Mouse (Mus musculus): Measurements from ENCODE around the gene Jph2.
"Not testable (repeated sequence)": the region's sequence is repeated elsewhere in the genome, so short reads cannot be mapped to it uniquely, and the experiment has no call there.

Gene Jph2

DNA sequence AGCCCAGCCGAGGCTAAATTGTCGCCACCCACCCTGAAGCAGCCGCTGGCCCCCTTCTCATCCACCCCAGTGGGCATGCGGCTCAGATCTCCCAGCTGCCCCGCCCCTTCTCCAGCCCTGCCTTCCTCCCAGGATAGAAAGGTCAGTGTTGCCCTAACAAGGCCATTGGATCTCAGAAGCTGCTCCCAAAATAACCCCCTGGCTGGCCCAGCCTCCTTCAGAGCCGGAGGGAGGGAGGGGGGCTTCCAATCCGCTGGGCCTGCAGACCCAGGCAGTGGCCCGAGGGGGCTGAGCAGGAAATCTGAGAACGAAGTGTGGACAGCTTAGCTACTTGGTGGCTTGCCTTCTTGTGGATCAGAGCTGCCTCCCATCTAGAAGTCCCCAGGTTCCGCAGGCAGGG is at the start of gene Jph2:
Jph2 (minus strand) TSS at position 89 of the 400 bp plus-strand sequence.
- no peak for DNase-seq

DNA sequence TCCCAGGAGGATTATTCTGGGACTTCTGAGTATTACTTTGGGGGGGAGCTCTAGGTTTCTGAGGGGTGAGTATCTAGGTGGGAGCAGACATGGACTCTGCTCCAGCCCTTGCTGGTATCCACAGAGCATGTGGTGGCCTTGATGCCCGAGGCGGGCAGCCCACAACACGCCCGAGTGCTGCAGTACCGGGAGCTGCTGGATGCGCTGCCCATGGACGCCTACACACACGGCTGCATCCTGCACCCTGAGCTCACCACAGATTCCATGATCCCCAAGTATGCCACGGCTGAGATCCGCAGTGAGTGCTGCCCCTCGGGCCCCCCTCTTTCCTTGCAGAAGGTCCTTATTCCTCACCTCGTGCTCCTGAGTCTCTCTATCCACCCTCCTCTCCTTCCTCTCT is 49.6 kb upstream of the Jph2 start:
- DNase-seq: no peak

DNA sequence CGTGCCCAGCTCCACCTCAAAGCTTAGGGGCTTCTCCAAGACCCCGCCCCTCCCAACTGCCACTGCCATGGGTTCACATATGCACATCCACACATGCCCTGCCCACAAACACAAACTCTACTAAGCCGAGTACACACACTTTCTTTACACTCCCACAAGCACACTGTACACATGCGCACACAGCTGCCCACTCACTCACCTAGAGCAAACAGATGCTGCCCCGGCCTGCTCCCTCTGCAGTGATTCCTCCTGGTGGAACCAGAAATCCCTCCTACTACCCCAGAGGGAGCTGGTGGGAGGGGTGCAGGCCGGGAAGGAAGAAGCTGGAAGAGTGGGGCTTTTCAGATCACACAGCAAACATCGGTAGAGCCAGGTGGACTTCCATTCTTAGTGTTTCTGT is 46.2 kb upstream of the Jph2 start:
- no peak for DNase-seq

DNA sequence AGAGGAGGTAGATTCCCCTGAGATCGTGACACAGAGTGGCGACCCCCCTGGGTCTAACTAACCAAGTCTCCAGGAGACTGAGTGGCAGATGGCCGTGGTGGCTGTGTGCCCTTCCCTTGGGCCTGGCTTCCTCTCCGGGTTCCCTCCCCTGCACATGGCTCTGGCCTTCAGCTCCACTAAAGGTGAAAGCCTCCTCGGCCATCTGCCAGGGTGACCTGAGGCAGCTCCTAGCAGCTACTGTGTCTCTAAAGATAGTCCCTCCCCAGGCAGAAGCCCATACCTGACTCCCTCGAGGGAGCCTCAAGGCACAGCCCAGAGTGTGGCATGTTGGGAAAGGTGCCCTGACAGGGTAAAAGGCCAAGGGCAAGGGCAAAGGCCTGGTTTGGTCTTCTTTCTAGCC is 45.8 kb upstream of the Jph2 start:
- DNase-seq: no peak

DNA sequence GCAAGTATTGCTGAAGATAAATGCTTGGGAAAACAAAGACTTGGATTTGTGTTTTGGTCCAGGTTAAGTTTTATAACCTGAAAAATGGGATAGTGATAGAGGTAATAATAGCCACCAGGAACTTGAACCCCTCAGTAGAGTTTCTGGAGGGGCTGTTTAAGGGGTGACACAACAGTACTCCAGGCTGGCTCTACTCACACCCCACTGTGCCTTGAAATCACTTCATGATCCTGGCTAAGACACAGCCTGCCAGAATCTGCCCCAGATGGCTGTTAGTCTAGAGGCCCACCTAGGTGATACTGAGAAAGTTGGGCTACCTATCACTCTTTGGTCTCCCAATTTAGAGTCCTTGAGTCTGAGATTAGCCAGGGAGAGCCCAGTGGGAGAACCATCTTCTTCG is 41.7 kb upstream of the Jph2 start:
- DNase-seq: no peak

DNA sequence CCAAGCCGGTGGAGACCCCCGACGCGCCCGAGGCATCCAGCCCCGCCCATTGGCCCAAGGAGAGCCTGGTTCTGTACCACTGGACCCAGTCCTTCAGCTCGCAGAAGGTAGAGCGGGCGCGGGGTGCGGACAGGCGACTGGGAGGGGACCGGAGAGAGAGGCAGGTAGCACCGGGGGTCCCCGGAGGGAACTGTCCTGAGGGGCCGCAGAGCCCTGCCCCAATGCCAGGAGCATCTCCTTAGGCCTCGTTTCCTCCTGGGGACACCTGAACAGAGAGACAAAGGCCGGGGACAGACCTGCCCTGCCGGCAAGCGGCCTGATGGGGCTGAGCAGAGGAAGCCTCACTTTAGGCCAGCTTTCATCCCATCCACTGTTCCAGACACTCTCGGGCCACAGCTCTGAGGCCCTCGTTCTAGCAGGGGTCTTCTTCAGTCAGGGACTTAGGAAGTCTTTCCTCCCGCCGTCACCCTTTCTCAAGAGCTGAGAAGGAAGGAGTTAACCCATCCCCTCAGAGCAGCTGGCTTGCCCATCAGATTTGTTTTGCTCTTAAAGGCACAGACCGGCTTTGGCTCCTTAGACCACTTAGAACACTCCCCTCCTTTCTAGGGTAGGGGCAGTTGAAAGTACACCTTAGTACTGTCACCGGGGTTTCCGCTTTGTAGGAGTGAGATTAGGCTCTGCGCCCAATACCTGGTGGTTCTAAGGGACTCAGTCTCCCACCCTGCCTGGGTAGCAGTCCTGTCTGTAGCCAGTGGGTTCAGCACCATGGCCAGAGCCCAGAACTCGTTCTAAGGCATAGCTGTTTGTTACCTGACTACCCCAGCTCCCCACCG is 41.0 kb upstream of the Jph2 start:
- no peak for DNase-seq

DNA sequence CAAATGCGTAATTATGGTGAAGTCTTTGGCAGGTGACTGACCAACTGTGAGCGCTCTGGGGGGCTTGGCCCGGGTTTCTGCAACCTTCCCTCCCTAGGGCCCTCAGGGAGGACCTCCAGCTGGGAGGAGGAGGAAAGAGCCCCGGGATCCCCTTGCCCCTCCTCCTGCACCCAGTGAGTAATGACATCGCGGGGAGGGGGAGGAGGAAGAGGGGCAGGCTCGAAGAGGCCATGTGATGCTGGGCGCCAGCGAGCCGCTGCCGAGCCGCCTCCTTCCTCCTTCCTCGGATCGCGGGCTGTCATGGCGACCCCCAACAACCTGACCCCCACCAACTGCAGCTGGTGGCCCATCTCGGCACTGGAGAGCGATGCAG is 40.4 kb upstream of the Jph2 start, which contains the start of gene Gdap1l1:
Gdap1l1 (plus strand) TSS at position 231 of the 373 bp plus-strand sequence.
- peak; percentile 77 for DNase-seq

DNA sequence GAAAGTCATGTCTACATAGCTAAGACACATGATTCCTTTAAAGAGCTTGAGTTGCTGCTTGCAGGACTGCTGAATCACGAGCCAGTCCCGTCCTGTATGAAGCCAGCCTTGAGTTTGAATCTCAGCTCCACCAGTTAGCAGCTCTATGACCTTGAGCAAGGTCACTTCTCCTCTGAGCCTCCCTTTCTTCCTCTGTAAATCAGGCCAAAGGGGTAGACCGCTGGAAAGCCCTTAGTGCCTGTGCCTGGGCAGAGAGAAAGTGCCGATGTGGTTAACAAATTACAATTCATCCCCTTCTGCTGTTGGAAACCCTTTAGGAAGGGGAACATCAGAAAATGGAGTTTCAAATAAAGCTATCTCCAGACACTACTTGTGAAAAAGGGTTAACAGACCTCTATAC is 40.0 kb upstream of the Jph2 start:
- DNase-seq: no peak

DNA sequence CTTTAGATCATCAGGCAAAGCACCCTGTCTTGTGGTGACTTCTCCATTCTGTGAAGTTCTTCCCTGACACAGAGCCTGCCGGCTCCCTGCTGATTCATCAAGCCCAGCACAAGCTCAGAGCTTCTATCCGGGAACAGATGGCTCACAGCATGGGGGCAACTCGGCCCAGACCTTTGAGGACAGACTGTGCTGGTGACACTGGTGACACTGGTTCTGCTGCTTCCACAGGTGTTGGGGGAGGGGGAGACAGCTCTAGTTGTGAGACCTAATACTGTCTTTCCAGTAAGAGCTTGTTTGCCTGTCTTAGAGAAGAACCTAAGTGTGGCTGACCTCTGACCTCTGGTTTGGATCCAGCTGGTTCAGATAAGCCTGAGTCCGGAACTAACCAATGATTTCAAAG is 36.2 kb upstream of the Jph2 start:
- DNase-seq: no peak

DNA sequence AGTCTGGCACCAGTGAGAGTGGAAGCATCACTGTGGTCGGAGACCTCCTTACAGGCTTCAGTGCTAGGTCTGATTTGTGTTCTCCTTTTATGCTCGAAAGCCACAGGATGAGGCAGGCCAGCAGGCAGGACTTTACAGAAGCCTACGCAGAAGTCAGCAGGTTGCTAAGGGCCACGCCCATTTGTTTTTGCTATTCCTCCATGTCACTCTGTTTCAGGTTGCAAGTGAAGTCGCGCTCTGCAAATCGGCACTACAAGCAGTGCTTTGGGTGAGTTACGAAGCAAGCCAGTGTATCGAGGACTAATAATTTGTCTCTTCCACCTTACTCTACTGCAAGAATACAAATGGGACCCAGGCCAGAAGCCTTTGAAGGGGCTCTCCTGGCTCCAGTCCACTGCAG is 33.5 kb upstream of the Jph2 start:
- DNase-seq: no peak

DNA sequence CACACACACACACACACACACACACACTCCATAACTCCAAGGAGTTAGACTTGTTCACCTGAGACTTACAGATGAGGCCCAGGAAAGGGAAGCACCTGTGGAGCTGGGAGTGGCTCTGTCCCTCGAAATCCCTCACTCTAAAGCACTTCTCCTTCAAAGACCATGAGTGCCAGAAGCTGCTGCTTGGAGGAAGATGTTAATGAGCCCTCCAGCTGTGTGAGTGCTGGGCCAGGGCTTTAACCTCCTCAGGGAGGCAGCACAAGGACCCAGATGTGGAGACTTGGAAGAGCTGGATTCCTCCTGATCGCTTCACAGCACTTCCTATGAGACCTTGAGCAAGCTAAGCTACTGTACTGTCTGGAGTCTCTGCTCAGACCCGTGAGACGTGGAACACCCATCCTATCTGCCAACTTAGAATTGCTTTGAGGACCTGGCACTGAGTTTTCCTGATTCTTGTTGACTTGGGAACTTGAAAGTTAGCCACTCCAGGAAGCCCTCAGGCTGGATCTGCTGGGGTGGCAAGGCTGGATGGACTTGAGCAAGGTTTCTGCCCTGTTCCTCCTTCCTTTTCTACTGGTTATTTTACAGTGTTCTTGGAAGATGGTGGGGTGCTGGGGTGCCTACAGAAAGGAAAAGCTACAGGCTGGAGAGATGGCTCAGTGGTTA is 30.7 kb upstream of the Jph2 start:
- no peak for DNase-seq

DNA sequence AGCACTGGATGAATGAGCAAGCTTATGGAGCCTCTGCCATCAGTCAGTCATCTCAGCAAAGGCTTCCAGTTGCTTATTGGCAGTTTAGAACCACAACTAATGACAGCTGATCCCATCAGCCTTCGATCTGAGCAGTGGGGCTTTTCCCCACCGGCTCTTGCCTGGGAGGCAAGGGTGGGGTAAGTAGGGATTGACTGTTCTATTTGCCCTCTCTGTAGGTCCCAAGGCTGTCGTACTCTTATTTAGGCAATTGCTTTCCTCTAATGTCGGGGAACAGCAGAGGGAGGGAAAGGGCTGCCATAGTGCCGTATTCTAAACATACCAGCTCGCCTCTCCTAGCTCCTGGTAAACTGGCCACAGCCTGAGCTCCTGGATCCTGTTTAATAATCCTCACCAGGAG is 26.8 kb upstream of the Jph2 start, which contains the start of gene Oser1:
Oser1 (minus strand) TSS at position 101 of the 400 bp plus-strand sequence.
- no peak for DNase-seq

DNA sequence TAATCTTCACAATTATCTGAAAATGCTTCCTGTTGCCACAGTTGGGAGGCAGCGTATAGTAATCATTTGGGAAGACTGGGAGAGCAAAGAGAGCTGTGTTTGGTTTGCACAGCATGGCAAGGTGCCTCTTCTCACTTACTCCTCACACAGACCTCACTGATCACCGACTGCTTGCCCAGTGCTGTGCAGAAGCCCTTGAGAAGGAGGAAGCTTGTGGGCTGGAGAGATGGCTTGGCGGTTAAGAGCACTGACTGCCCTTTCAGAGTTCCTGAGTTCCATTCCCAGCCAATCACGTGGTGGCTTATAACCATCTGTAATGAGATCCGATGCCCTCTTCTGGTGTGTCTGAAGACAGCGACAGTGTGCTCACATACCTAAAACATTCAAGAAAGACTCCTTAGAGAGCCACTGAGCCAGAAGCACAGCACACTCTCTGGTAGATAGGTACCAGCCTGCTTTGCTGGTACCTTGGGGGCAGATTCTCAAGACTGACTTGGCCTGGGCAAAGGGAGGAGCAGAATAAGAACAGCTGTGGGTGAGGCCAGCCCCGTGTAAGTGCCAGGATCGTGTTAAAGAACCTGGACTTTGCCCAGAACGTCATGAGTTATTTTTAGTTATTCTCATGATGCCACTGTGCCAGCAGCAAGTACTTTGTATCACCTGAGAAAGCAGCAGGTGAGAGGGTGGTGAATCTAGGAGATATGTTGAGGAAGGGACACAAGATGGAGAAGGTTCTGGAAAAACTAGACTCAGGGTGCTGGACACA is 25.3 kb upstream of the Jph2 start:
- DNase-seq: no peak

DNA sequence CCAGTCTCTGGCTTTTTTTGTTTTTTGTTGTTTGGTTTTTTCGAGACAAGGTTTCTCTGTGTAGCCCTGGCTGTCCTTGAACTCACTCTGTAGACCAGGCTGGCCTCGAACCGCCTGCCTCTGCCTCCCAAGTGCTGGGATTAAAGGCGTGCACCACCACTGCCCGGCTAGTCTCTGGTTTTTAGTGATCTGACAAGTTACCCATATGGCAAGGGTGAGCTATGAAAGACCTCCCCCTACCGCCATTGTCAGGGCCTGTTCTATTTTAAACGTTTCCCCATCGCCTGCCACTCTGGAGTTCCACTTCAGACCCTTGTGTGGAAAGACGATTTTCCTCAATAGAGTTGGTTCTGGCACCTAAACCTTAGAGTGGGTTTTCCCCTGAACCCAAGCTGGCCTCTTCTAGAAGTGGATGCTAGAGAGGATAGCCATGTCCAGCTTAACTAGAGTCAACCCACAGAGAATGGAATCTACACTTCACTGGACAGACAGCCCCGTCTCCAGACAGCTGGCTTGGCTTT is 22.6 kb upstream of the Jph2 start:
- DNase-seq: no peak

DNA sequence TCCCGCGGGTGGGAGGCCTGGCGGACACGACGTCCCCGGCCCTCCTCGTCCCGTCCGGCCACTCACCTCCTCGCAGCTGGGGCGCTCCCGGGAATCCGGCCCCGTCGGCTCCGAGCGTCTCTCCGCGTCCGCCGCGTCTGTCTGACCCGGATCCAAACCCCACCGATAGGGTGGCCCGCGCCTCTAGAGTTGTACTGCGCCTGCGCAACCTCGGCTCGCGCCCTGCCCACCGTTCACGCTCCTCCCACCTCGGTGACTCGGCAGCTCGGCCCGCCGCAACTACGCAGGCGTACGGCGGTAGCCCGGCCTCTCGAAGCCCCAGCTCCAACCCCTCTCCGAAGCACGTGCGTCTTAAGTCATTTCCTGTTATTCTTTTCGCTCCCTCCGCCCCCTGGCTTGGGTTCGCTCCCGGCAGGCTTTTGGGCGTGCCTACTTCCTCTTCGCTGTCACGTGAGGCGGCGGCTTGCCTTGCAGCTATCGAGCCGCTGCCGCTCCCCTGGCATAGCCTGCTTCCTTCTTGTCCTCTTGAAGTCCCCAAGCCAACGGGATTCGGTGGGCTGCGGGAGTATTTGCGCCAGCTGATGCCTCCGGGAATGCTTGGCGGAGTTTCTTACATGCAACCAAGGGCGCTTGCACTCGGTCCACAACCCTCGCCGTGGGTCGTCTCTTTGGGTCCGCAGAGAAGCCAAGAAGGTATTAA is 21.7 kb upstream of the Jph2 start:
- peak; percentile 99 for DNase-seq

DNA sequence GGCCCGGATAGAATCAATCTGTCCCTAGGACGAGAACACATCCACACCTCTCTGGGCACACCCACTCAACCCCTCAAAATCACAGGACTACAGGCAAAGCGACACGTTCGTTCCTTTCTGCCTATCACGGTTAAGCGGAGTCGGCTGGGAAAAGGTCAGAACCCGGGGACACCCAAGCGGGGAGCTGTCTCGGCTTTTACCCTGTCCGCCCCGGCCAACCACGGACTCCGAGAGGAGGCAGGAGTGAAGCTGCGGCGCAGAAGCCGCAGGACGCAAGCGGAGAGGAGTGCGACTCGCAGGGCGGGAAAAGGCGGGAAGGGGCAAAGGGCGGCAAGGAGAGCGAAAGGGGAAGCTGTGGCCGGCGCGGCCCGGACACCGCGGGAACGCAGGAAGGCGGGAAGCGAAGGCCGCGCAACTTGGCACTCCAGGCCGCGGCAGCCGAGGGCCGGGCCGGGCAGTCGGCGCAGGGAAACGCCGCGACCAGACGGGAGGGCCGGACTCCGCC is 21.1 kb upstream of the Jph2 start:
- peak; percentile 23 for DNase-seq

DNA sequence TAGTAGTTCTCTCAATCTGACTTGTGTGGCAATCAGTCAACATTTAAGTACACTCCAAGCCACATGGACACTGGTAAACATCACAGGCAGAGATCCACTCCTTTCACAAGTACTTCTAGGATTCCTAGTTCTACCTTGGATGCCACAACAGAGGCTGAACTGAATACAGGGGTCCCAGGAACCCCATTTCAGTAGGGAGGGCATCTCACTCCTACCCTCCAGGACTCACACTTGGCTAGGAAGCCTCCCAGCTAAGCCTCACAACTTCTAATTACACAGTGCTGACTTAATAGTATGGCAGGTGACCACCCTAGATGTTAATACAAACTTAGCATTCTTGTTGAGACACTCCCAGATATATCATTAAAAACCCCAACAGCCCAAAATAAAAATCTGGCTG is 20.0 kb upstream of the Jph2 start:
- DNase-seq: no peak

DNA sequence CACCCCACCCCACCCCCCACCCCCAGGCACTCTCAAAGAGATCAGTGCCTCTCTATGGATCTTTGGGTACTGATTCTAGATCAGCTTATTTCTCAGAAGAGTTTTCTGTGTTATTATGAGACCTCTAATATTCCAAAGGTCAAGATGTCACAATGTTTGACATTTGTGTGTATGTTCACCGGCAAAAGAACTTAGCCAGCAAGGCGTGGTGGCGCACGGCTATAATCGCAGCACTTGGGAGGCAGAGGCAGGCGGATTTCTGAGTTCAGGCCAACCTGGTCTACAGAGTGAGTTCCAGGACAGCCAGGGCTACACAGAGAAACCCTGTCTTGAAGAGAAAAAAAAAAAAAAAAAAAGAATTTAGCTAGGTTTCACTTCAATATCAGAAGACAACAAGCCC is 19.2 kb upstream of the Jph2 start:
- DNase-seq: no peak

DNA sequence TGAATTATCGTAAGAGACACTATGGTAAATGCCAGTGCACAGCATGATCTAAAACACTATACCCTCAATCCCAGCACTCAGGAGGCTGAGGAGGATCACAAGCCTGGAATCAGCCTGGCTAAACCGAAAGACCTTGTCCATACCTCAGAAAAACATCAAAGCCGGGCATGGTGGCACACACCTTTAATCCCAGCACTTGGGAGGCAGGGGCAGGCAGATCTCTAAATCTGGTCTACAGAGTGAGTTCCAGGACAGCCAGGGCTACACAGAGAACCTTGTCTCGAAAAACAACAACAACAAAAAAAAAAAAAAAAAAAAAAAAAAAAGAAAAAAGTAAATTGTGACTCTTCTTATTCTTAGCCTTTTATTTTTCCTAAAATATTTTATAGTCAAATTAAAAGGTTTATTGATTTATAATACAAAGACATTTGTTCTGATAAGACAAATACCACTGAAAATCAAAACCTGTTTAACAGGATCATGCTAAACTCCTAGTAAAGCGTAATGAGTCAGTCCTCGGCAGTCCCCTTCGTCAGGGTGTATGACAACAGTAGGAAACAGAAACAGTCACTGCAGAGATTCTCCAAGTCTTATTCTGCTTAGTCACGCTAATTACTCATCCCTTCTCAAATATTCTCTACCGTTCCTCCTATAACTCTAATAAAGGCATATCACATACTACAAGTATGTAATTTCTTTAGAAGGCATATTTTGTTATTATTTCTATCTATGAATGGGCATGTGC is 15.2 kb upstream of the Jph2 start:
- DNase-seq: no peak

DNA sequence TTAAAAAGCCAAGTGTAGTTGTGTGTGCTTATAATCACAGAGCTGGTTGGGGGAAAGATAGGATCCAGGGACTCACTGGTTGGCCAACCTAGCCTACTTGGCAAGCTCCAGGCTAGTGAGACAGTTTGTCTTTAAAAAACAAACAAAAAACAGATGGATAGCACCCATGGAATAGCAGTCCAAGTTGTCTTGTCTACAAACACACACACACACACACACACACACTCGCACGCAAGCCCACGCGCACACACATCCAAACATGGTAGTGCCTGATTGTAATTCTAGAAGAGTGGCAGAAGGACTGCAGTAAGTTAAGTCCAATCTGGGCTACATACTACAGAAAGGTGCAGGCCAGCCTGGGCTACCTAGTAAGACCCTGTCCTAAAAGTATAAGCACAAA is 14.6 kb upstream of the Jph2 start:
- DNase-seq: no peak

DNA sequence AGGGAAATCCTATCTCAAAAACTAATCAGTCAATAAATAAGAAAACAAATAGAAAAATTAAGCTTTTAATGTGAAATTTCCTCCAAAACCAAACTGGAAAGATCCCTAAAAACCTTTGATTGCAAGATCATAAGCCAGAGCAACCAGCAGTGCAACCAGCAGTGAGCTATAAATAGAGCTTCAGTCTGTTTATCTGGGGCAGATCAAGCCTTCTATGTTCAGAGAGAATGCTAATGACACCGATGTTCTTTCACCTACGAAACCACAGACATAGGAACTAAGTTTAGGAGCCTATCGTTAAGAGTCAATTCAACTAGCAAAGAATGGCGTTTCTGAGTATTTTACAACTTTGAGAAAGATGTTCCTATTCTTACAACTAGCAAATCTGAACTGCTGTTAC is 14.0 kb upstream of the Jph2 start:
- DNase-seq: no peak

DNA sequence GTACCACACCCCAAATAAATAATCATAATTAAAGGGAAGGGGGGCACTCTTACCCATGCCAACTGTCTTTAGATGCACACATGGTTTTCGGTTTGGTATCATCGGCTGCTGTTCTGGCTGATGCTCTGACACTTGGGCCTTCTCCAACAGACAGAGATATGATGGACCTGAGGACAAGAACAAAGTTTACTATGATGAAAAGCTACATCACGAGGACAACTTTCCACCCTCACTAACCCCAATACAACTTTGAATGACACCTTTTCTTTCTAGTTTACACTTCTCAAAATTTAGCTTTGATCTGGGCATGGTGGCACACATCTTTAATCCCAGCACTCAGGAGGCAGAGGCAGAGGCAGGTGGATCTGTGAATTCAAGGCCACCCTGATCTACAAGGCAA is 13.6 kb upstream of the Jph2 start:
- DNase-seq: not testable (repeated sequence)

Data from right cerebral cortex, postnatal 14 days (tissue).